Mouse (Mus musculus) ES-E14 (cell line): ENCODE data around the gene Fry.

Experiments used
- CHD2 ChIP-seq: IDR thresholded peaks from 2 replicates; pipeline ENCODE4 v1.6.1; 2014; ENCODE audit warnings: mild to moderate bottlenecking, low read depth, low read length, inconsistent platforms
- MAFK ChIP-seq: IDR thresholded peaks from 2 replicates; pipeline ENCODE4 v1.6.1; 2014; ENCODE audit warnings: mild to moderate bottlenecking, low read depth, low read length, inconsistent platforms; ENCODE audit not compliant: insufficient read depth
- ZNF384 ChIP-seq: IDR thresholded peaks from 2 replicates; pipeline ENCODE4 v1.6.1; 2012; ENCODE audit warnings: low read depth, low read length, inconsistent platforms

DNA sequence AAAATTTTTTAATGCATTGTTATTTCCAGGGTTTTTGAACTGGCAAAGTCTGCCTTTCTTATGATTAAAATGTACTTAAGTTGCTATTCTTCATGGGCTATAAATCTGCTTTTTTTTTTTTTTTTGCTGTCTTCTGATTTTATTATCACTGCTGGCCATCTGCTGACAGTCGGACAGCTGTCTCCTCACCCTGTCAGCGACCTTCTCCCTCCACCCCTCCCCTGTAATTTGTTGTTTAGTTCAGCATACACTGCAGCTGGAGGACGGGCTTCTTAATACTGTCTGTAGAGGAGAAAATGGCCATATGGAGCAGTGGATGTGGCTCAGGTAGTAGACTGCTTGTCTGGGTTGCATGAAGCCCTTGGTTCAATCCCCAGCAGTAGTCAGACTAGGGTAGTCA is 173.7 kb downstream of the Fry start:
- TF ChIP-seq CHD2 (no peak), MAFK (no peak), ZNF384 (no peak)
